Mouse (Mus musculus) spleen, adult 18-20 months (tissue): ENCODE data around the gene Cdrt4.

Experiments used
- DNase-seq, 2 experiments: peaks; one replicate each; pipeline ENCODE4 v3.0.0; 2022; ENCODE audit warnings: mixed read lengths in 2 of 2

Gene Cdrt4

GRCm38 (mm10) chr11:62997039-62997717, 46.2 kb downstream of the Cdrt4 start:
- DNase-seq, result no peak

GRCm38 (mm10) chr11:62997718-62998281, 46.8 kb downstream of the Cdrt4 start:
- DNase-seq, result no peak

GRCm38 (mm10) chr11:63000126-63000525, 49.1 kb downstream of the Cdrt4 start:
- DNase-seq, result no peak

- DNase-seq, result no peak
These were observed 53.6 kb downstream of the Cdrt4 start for GRCm38 (mm10) chr11:63004617-63005016.

- DNase-seq, result no peak
These were observed 56.4 kb downstream of the Cdrt4 start for GRCm38 (mm10) chr11:63007376-63007775.

GRCm38 (mm10) chr11:63008004-63008403, 57.0 kb downstream of the Cdrt4 start:
- no peak for DNase-seq

GRCm38 (mm10) chr11:63009761-63010160, 58.8 kb downstream of the Cdrt4 start:
- no peak for DNase-seq

- DNase-seq, result no peak
These were observed 66.5 kb downstream of the Cdrt4 start for GRCm38 (mm10) chr11:63017327-63018082.

GRCm38 (mm10) chr11:63018083-63018622, 67.2 kb downstream of the Cdrt4 start:
- no peak for DNase-seq

GRCm38 (mm10) chr11:63020633-63021032, 69.6 kb downstream of the Cdrt4 start:
- peak in 1 of 2 experiments; percentile 17 for DNase-seq

GRCm38 (mm10) chr11:63021141-63021806, 70.3 kb downstream of the Cdrt4 start:
- DNase-seq, result no peak

- DNase-seq, result no peak
These were observed 72.5 kb downstream of the Cdrt4 start for GRCm38 (mm10) chr11:63023461-63023860.

- no peak for DNase-seq
These were observed 73.1 kb downstream of the Cdrt4 start for GRCm38 (mm10) chr11:63024136-63024535.

GRCm38 (mm10) chr11:63025476-63025875, 74.5 kb downstream of the Cdrt4 start:
- no peak for DNase-seq

GRCm38 (mm10) chr11:63026651-63027141, 75.7 kb downstream of the Cdrt4 start:
- DNase-seq, result no peak

GRCm38 (mm10) chr11:63028131-63028530, 77.1 kb downstream of the Cdrt4 start:
- no peak for DNase-seq

GRCm38 (mm10) chr11:63029148-63029714, 78.2 kb downstream of the Cdrt4 start:
- DNase-seq, result no peak

- DNase-seq, result no peak
These were observed 78.7 kb downstream of the Cdrt4 start for GRCm38 (mm10) chr11:63029721-63030120.

- DNase-seq, result no peak
These were observed 84.6 kb downstream of the Cdrt4 start for GRCm38 (mm10) chr11:63035420-63036211.

- DNase-seq, result no peak
These were observed 89.1 kb downstream of the Cdrt4 start for GRCm38 (mm10) chr11:63040002-63040661.
